Mouse (Mus musculus) heart, embryonic 14.5 days (tissue): ENCODE results near the gene Ston2. TPM values are rescaled to one million over a fixed set of nuclear protein-coding genes. Genes with fewer than 3 reads are reported as not detected.

ENCODE experiments used
- microRNA-seq: library from miRNA; unstranded; fragments of <30 nt; microRNA quantifications from one replicate; pipeline ENCODE4, GENCODE M21; 2016
- polyA plus RNA-seq: library from polyadenylated mRNA; unstranded; fragments of >200 nt; fragmentation: Nextera tagmentation; extraction: Ambion mirVana; gene quantifications from 2 replicates; pipeline ENCODE4 v1.2.1, GENCODE M21; 2014

Ston2 gene
- polyA plus RNA-seq, 1 experiment from 2014 or later, result 1.5 TPM

Small RNA genes within 50 kb of the gene (microRNA-seq; reads per million reads assigned to microRNA genes)
- gene Gm22015, result not detected

Other genes starting within 250 kb of the Ston2 start
- gene Gtf2a1, start 197.9 kb downstream of the Ston2 start, polyA plus RNA-seq, result 24.7 and 25.2 TPM in 2 replicates
- gene Sel1l, start 60.8 kb upstream of the Ston2 start, polyA plus RNA-seq, result 60.8 and 63.5 TPM in 2 replicates